Mouse (Mus musculus) cerebellum, postnatal 10 days (tissue): Measurements from ENCODE around the gene Gm7073.

ENCODE experiments used
- DNase-seq, 2 experiments: peaks; one replicate each; pipeline ENCODE4 v3.0.0; 2021; ENCODE audit warnings: mixed read lengths in 2 of 2

The Gm7073 gene

GRCm38 (mm10) chrX:60539149-60539548 lies at the start of gene Gm7073:
TSS of gene Gm7073 (minus strand) at chrX:60539249.
- no peak for DNase-seq

GRCm38 (mm10) chrX:60570539-60570938 lies 31.5 kb upstream of the Gm7073 start:
- DNase-seq, result no peak

GRCm38 (mm10) chrX:60569047-60569446 lies 30.0 kb upstream of the Gm7073 start:
- DNase-seq, result no peak

- DNase-seq, result no peak
Measured at GRCm38 (mm10) chrX:60555242-60555641, 16.2 kb upstream of the Gm7073 start.

- DNase-seq, result peak; percentile 59 to 67
Measured at GRCm38 (mm10) chrX:60547444-60548304, 8.6 kb upstream of the Gm7073 start.

DNA sequence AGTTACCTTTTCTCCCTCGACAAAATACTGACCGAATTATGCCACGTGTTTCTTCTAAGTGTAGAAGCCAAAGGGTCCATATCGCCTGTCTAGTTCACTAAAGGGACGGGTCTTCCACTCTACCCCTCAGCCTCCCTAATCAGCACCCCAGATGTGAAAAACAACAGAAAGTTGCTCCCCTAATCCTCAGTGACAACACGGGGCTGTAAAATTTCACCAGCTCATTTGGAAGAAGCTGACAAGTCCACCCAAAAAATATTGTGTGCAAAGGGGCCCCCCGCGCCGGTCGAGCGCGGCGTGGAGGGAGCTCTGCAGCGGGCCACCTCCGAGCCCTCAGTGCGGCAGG lies 8.0 kb upstream of the Gm7073 start:
- DNase-seq, result no peak

DNA sequence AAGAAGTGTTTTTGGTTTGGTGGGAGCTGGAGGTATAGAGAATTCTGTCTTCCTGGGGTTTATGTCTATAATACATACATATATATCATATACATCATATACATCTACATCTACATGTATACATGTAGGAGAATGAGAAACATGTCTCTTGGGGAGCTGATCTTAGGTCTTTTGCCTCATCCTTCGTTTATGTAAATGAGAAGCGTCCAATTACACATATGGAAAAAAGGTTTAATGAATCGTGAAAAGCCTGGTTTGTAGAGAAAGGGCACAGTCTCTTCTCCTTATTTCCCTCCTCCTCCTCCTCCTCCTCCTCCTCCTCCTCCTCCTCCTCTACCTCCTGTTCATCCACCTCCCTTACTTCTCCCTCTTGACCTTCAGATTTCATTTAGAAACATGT lies 6.9 kb upstream of the Gm7073 start:
- no peak for DNase-seq

GRCm38 (mm10) chrX:60545444-60545843 lies 6.4 kb upstream of the Gm7073 start:
- no peak for DNase-seq

- DNase-seq, result no peak
Measured at GRCm38 (mm10) chrX:60544098-60544497, 5.0 kb upstream of the Gm7073 start.

- peak; percentile 24 to 27 for DNase-seq
Measured at GRCm38 (mm10) chrX:60542901-60543300, 3.9 kb upstream of the Gm7073 start.

DNA sequence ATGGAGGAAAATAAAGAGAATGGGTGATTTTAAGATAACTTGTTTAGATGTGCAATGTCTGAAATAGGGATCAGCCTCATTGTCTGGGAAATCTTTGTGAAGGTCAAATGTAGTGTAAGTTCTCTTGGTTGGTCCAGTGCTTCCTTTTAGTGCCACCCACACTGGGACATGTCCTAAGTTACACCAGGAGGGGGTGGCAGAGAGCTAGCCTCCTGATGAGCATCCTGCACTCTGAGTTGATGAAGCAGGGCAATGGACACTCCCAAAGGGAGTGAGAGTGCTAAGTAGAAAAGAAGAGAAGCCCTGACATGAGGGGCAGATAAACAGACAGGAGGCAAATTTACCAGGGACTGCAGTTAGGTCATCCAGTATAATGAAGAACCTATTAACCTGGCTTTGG lies 35.1 kb downstream of the Gm7073 start:
- DNase-seq, result peak; percentile 65 to 66

DNA sequence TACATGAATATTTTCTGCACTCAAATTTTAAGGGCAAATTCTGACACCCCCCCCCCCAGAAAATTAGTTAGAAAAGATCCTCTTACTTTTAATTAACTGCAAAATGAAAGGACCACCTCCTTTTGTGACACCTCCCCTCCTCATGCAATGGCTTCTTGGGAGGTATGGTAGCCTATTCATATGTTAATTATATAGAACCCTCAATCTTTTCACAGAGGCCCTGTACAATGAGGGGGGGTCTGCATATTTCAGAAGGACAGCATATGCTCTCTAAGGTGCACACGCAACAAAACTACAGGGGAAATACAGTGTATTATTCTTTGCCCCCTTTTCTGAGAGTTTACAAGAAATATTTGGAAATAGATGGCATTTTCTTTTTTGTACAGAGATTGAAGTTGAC lies 41.3 kb downstream of the Gm7073 start:
- DNase-seq, result no peak

DNA sequence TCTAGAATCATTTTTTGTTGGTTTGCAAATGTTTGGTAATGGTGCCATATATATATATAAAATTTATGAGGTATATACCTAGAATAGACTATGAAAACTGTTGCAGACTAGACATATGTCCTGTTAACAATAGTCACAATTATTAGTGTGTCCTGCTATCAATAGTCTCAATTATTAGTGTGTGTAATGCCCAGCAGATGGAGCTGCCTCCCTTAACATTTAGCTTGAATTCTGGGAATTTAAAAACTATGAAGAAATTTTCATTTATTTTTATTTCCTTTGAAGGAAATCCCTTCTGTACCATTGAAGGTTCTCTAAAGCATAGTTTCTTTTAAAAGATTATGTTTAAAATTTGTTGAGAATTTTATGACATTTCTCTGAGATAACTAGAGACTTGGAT lies 43.7 kb downstream of the Gm7073 start:
- DNase-seq, result no peak

GRCm38 (mm10) chrX:60463786-60464185 lies 75.3 kb downstream of the Gm7073 start:
- DNase-seq, result peak; percentile 6 to 23

DNA sequence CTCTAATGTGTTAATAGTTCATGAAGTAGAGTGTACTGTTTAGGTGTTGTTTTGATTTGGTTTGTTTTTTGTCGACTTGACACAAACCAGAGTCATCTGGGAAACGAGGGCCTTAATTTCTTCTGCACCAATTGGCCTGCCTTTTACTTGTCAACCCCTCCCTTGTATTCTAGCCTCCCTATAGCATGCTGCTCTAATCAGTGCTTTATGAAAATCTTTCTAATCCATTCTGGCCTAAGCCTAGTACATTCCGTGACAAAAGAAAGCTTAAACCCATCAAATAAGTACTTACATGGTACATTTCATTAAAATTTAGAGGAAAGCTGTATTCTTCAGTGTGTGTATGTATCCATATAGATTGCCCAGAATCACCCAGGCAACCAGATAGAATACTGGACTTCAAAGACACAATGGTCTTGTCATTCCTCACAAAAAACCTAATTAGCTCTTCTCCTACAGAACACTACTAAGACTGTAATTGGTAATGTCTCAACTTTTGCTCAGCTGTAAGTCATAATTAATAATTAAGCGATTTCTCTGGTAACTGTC lies 124.4 kb downstream of the Gm7073 start:
- no peak for DNase-seq

GRCm38 (mm10) chrX:60405681-60406080 lies 133.4 kb downstream of the Gm7073 start:
- DNase-seq, result no peak

DNA sequence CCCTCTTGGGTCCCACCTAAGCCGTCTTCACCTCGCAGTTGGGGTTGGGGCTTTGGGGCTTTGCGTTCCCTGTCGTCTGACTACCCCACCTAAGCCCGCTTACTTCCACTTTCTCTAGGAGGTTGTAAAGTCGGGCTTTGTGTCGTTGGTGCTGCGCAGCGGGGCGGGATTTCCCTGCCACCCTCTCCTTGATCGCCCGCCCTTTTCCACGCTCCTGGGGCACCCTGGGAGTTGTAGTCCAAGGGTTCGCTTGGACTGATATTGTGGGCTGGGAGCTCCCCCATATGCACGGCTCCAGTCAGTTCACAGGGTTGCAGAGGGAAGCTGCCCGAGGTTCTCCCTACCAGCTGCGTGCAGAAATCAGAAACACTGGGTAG lies 134.4 kb downstream of the Gm7073 start:
- DNase-seq, result peak; percentile 89 to 94

DNA sequence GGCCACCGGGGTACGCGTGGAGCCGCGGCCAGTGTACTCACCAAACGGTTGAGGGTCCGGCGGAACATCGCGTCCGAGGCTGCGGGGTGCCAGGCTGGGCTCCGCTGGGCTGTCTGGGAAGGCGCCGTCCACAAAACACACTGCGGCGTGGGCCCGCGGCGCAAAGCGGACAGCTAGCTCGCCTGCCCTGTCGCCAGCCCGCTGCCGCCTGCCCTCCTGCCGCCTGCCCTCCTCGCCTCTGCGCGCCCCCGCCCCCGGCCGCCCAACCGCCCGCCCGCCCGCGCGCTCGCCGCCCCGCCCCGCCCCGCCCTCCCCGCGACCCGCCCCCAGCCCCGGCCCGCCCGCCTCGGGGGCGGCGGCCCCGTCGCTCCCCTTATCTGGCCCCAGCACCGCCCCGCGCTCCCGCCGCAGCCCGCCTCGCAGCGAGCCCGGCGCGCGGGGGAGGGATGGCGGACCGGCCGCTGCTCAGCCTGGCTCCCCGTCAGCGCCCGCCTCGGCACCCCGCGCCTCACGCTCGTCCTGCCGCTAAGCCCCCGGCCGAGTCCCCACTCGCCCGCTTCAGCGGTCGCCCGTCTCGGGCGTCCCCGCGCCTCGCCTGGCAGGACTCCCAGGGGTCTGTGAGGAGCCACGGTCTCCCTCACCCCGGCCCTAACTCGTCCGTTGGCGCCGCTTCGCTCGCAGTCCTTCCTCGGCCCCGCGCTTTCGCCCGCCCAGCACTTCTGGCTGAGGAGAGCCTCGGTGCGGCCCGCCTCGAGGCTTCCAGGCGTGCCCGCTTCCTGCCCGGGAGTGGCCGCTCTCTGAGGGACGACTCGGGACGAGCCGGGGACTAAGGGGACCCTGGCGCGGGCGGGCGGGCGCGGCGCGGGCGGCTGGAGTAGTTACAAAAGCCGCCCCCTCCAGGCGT lies 135.0 kb downstream of the Gm7073 start:
- DNase-seq, result peak; percentile 73 to 81

GRCm38 (mm10) chrX:60403062-60403763 lies 135.8 kb downstream of the Gm7073 start:
- DNase-seq, result peak; percentile 27 to 55

DNA sequence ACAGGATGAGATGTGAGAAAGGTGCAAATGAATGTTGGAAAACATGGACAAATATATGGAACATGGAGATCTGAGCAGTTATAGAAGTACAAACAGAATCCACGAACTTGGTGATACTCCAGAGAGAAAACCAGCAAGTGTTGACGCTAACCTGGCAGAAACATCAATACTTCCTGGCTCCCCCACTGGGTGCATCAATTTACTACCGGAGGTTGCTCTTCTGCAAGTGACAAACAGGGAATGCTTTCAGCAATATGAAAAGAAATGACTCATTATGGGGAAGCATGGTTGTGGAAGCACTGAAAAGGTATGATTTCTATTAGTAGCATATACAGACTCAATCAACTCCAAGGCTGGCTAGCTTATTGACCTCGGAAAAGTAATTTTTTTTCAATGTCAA lies 144.8 kb downstream of the Gm7073 start:
- DNase-seq, result peak; percentile 19 to 23

DNA sequence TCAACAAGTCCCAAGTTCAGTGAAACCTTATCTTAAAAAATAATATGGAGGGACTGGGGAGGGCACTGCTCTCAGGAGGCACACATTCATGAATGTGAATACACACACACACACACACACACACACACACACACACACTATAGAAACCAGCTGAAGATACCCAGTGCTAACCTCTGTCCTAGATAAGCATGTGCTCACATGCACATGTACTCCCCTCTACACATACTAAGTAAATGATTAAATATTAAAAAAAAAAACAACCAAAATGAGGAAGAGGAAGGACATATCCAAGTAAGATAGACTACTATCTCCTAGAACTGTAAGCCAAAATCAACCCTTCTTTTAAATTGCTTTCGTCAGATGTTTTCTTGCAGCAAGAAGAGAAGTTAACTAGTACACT lies 152.2 kb downstream of the Gm7073 start:
- no peak for DNase-seq
